Mouse (Mus musculus) retina, embryonic 14.5 days (tissue): ENCODE data around the gene Egfl8.
A peak's percentile ranks its signal among the peaks of the same experiment; 100 is the strongest.

Experiments
- DNase-seq: peaks from one replicate; pipeline ENCODE4 v3.0.0-alpha.2; 2015; ENCODE audit warnings: low spot score

The Egfl8 gene

GRCm38 (mm10) chr17:34615871-34616270 lies at the start of gene Egfl8:
TSS of gene Egfl8 (minus strand) at chr17:34615971.
- no peak for DNase-seq

DNA sequence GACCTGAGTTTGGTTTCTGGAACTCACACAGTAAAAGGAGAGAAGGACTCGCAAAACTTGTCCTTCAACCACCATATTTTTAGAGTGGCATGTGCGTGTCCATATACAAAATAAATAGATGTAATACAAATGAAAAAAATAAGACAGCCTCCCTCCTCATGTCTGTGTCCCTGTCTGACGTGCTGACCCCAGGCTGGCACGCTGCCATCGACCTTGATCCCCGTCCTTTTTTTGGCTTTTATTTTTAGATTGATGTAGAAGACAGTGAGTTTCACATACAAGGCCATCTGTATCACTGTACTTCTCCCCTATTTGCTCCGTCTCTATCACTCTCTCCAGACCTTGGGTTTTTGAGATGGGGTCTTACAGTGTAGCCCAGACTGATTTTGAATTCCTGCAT lies 48.7 kb upstream of the Egfl8 start:
- no peak for DNase-seq

DNA sequence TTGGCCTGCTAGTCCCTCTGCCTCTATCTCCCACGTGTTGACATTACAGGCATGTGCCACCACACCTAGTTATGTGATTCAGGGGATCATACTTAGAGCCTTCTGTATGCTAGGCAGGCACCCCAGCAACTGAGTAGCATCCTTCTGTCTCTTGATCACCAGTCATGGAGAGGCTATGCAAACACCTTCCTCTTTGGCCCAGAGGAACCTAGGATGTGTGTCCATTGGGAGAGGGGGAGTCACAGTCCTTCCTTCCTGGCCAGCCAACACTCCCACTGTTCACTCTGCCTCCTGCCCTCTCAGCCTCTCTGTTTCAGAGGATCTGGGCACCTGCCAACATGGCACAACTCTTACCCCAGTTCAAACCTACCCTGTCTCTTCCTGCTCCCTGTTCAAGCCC lies 47.8 kb upstream of the Egfl8 start:
- DNase-seq: no peak

DNA sequence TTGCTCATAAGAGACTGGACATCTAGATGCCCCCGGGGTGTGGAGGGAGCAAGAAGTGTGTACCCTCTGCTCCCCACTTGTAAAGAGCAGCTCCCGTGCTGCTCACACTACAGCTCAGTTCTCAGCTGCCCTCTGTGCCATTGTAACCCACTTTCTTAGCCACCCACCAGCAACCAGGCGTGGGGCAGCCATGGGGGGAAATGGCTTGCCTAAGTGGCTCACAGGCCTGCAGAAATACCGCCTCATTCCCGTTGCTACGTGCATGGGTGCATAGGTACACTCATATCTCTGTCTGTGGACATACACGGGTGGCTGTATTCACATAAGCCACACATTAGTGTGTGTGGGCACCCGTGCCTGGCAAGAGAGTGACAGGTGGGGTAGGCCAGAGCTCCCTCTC lies 47.2 kb upstream of the Egfl8 start:
- DNase-seq: no peak

DNA sequence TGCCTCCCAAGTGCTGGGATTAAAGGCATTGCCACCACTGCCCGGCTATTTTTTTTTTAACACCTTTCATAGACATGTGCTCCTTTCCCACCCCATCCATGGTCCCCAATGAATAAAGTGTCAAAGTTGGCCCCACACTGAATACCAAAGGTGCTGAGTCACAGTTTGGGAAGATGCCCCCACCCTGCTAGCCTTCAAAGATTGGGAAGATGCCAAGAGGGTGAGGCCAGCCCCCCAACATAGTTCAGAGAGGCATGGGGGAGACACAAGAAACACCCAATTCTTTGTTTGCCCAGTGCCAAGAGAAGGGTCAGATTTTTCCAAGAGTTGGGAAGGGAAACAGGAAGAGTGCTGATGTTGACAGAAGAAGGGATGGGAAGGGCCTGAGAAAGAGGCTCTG lies 46.7 kb upstream of the Egfl8 start:
- no peak for DNase-seq

GRCm38 (mm10) chr17:34661121-34661591 lies 45.4 kb upstream of the Egfl8 start:
- DNase-seq: no peak

GRCm38 (mm10) chr17:34660259-34660820 lies 44.6 kb upstream of the Egfl8 start:
- DNase-seq: no peak

GRCm38 (mm10) chr17:34659897-34660214 lies 44.1 kb upstream of the Egfl8 start:
- DNase-seq: no peak

- no peak for DNase-seq
These were observed 43.6 kb upstream of the Egfl8 start for GRCm38 (mm10) chr17:34659181-34659896.

DNA sequence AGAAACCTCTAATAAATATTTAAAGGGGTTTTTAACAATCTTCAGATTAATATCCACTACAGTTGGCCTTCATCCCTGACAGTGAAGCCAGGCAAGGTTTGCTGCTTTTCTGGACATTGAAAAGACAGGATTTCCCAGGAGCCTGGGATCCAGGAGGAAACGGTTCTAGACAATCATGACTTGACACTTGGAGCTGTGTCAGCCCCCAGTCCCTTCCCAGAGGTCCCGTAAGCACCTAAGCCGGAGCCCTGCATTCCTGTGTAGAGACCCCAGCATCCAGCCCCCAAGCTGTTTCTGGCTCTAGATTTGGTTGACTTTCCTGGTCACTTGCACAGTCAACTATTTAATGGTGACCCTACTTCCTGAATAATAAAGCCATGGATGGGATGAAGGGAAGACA lies 42.8 kb upstream of the Egfl8 start:
- DNase-seq: no peak

- no peak for DNase-seq
These were observed 42.4 kb upstream of the Egfl8 start for GRCm38 (mm10) chr17:34658145-34658544.

DNA sequence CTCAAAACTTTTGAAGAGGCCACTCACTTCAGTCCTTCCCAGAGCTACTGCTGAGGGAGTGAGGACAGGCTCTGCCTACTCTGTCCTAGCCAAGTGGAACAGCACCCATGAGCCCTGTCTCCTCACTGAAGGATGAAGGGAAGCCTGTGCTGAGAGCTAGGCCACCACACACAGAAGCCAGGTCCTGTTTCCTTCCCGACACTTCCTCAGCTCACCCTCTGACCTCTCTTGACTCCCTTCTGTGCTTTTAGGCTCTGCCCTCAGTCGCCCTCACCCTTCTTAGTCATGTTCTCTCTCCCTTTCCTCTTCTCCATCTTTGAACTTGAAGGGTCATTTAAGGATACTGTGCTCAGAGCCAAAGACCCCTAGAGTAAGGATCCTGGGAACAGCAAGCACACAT lies 41.5 kb upstream of the Egfl8 start:
- DNase-seq: no peak

GRCm38 (mm10) chr17:34656666-34657065 lies 40.9 kb upstream of the Egfl8 start:
- DNase-seq: no peak

DNA sequence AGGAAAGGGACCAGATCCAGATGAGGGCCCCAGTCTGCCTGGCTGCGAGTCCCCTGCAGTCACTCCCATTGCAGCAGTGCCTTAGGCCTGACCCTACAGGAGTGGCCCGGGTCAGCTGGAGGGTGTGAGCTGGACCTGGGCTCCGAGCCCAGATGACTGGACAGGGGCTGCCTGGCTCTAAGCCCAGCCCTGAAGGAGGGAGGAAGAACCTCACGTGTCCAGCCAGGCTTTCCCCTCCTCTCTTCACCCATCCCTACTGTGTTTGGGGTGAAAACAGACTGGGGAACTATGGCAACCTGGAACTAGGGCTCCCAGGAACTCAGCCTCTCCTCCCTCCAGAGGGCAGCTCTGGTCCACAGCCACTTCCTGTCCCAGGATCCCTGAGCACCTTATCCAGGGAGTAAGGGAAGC lies 39.8 kb upstream of the Egfl8 start:
- no peak for DNase-seq

- DNase-seq: no peak
These were observed 39.4 kb upstream of the Egfl8 start for GRCm38 (mm10) chr17:34655160-34655559.

GRCm38 (mm10) chr17:34654392-34654791 lies 38.6 kb upstream of the Egfl8 start:
- DNase-seq: no peak

GRCm38 (mm10) chr17:34653746-34654285 lies 38.0 kb upstream of the Egfl8 start:
- DNase-seq: peak; percentile 80

DNA sequence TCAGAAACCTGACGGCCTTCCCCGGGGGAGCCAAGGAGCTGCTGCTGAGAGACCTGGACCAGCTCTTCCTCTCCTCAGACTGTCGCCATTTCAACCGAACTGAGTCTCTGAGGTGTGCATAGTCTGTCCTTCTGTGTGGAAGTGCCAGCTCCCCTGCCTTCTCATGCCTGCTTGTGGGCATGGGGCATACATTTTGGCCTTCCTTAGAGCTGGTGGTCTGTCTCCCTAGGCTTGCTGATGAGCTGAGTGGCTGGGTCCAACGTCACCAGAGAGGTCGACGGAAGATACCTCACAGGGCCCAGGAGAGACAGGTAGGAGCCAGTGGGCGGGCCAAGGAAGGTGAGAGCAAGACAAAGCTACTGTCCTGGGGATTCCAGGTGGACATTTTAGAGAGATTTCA lies 37.2 kb upstream of the Egfl8 start:
- no peak for DNase-seq

DNA sequence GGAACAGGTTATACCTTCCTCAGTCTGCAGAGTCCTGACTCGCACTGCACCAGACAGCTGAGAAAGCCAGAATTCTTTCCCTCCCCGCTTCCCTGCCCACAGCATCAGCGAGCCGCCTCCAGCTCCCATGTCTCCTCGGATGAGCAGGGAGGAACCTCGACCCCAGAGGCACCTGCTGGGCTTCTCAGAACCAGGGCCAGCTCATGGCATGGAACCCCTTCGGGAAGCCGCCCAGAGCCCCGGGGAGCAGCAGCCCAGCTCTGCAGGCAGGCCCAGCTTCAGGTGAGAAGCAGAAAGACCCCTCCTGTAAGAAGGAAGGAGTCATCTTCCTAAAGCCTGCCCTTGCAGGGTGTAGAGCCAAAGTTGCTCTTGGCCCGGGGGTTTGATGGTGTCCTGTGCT lies 36.8 kb upstream of the Egfl8 start:
- no peak for DNase-seq

DNA sequence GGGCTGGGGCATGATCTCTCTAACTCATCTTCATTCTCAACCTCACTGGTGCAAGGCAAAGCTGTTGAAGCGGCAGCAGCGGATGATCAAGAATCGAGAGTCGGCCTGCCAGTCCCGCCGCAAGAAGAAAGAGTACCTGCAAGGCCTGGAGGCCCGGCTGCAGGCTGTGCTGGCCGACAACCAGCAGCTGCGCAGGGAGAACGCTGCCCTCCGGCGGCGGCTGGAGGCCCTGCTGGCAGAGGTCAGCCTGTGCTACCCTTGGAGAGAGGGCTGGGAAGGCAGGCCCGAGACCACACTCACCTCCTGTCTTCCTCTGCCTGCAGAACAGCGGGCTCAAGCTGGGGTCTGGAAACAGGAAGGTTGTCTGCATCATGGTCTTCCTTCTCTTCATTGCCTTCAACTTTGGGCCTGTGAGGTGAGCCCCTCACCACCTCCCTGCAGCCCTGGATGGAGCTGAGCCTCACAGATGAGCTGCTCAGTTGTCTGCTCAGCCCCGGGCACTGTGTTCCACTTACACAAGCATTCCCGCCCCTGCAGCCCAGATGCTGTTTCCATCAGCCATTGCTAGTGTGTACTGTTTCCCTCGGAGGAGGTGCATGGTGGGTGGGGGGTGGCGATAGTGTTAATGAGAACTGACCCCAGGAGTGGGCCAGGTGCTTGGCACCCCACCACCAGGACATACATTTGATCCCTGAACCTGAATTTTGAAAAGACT lies 35.9 kb upstream of the Egfl8 start:
- peak; percentile 69 for DNase-seq

DNA sequence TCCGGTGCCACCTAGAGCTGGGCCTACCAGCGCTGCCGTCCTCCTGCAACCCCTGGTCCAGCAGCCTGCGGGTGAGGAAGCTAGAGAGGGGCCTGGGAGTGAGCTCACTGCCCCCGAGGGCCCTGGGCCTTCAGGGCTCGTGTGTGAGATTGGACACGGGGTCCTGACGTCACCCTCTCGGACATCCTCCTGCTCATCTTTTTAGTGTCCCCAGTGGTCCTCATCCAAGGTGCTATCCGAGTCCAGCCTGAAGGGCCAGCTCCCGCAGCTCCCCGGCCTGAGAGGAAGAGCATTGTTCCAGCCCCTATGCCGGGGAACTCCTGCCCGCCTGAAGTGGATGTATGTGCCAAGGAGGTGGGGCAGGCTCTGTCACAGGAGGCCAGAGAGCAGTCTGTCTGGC lies 35.0 kb upstream of the Egfl8 start:
- no peak for DNase-seq

DNA sequence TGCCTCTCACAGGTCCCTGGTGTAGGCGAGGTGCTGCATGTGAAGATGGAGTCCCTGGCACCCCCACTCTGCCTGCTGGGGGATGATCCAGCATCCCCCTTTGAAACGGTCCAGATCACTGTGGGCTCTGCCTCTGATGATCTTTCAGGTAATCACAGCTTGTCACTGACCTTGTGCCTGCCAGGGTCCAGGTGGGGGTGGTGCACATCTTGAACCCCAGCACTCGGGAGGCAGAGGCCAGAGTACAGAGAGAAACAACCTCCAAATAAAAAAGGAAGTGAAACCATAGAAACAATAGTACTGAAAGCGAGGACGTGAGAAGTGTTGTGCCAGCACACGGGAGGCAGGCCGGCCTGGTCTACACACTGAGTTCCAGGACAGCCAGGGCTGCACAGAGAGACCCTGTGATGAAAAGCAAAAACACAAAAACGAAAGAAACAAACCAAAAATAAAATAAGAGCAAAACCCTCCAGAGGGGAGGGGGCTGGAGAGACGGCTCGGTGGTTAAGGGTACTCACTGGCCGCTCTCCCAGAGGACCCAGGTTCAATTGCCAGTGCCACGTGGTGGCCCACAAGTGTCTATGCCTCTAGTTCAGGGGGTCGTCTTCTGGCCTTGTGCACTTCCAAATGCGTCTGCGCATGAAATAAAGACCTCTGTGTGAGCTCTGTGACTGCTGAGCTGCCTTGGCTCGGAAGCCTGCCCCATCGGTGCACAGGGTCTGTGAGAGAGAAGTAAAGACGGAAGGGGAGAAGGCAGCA lies 33.5 kb upstream of the Egfl8 start:
- DNase-seq: no peak
